Comparison of ENCODE assay signal across 8 mouse cellular contexts in genomic region chr5:115489699-115490637, GRCm38 (mm10). TPM values are rescaled to one million over a fixed set of nuclear protein-coding genes. Genes with fewer than 3 reads are reported as not detected.
DNase-seq lines count a peak whose midpoint lies in the region; ATAC-seq and TF ChIP-seq lines count a peak whose summit lies in the region.

No protein-coding gene starts in this region.

- H3K4me2 ChIP-seq in heart, embryonic 13.5 days, result peak overlapping the region; percentile 75
- peak overlapping the region; percentile 70 for H3K4me2 ChIP-seq in liver, embryonic 12.5 days
- H3K4me2 ChIP-seq in stomach, embryonic 15.5 days, result peak overlapping the region; percentile 71

- no peaks in the 10 kb centered on the region for H3K9me3 ChIP-seq in erythroblast, embryonic 14.5 days (ENCODE audit: control insufficient read depth, low read length)
- no peaks in the 10 kb centered on the region for H3K9me3 ChIP-seq in heart, embryonic 13.5 days
- no peaks in the 10 kb centered on the region for H3K9me3 ChIP-seq in liver, embryonic 12.5 days (replicated peaks)
- H3K9me3 ChIP-seq in stomach, embryonic 15.5 days, result no peaks in the 10 kb centered on the region

- TF ChIP-seq POLR2A in brain, embryonic 14.5 days (IDR thresholded peaks at IDR 0.05; ENCODE audit: borderline replicate concordance, extremely low read depth, insufficient read depth, insufficient read length, poor library complexity, severe bottlenecking), result peak; percentile 79; the same call in 1 of the 2 replicates

- peaks cover 52% of the 10 kb centered on the region for H3K4me1 ChIP-seq in erythroblast, embryonic 14.5 days (ENCODE audit: control insufficient read depth)
- H3K4me1 ChIP-seq in heart, embryonic 13.5 days, result peaks cover 42% of the 10 kb centered on the region
- peaks cover 51% of the 10 kb centered on the region for H3K4me1 ChIP-seq in liver, embryonic 12.5 days
- H3K4me1 ChIP-seq in stomach, embryonic 15.5 days, result peaks cover 26% of the 10 kb centered on the region

- H3K36me3 ChIP-seq in erythroblast, embryonic 14.5 days (ENCODE audit: control insufficient read depth), result no peaks in the 10 kb centered on the region
- H3K36me3 ChIP-seq in heart, embryonic 13.5 days, result no peaks in the 10 kb centered on the region
- H3K36me3 ChIP-seq in liver, embryonic 12.5 days, result no peaks in the 10 kb centered on the region
- no peaks in the 10 kb centered on the region for H3K36me3 ChIP-seq in stomach, embryonic 15.5 days

- H3K27me3 ChIP-seq in erythroblast, embryonic 14.5 days (ENCODE audit: control insufficient read depth), result peaks cover 7% of the 10 kb centered on the region
- H3K27me3 ChIP-seq in heart, embryonic 13.5 days (replicated peaks), result no peaks in the 10 kb centered on the region
- H3K27me3 ChIP-seq in liver, embryonic 12.5 days (replicated peaks), result 0 out of 2 replicates have a peak, but pooled peaks cover 3% of the 10 kb centered on the region
- H3K27me3 ChIP-seq in stomach, embryonic 15.5 days (replicated peaks), result no peaks in the 10 kb centered on the region

- H3K4me3 ChIP-seq in erythroblast, embryonic 14.5 days (replicated peaks), result peak overlapping the region; percentile 55
- H3K4me3 ChIP-seq in heart, embryonic 13.5 days, result peak overlapping the region; percentile 48
- H3K4me3 ChIP-seq in liver, embryonic 12.5 days, result peak overlapping the region; percentile 34
- peak overlapping the region; percentile 40 for H3K4me3 ChIP-seq in stomach, embryonic 15.5 days (replicated peaks)

- WGBS in heart, embryonic 13.5 days, result under 1% methylated on average over 50 of the region's 50 CpGs
- under 1% methylated on average over 50 of the region's 50 CpGs for WGBS in liver, embryonic 12.5 days (ENCODE audit: insufficient replicate concordance)
- WGBS in stomach, embryonic 15.5 days, result under 1% methylated on average over 50 of the region's 50 CpGs

- peak overlapping the region; percentile 95 for H3K9ac ChIP-seq in heart, embryonic 13.5 days
- H3K9ac ChIP-seq in liver, embryonic 12.5 days, result peak overlapping the region; percentile 80
- peak overlapping the region; percentile 85 for H3K9ac ChIP-seq in stomach, embryonic 15.5 days

- ATAC-seq in heart, embryonic 13.5 days (ENCODE audit: extremely low read depth, insufficient number of reproducible peaks, low FRiP score, low TSS enrichment), result peak; percentile 78
- ATAC-seq in liver, embryonic 12.5 days, result peak; percentile 80
- peak; percentile 79 for ATAC-seq in stomach, embryonic 15.5 days (ENCODE audit: insufficient read depth, low FRiP score, low read depth)

- TF ChIP-seq CTCF in brain, embryonic 14.5 days (IDR thresholded peaks at IDR 0.05; ENCODE audit: borderline replicate concordance, extremely low read depth, insufficient read depth, insufficient read length), result no peak

- H3K27ac ChIP-seq in heart, embryonic 13.5 days (replicated peaks), result peak overlapping the region; percentile 100
- peak overlapping the region; percentile 100 for H3K27ac ChIP-seq in liver, embryonic 12.5 days
- H3K27ac ChIP-seq in stomach, embryonic 15.5 days, result peak overlapping the region; percentile 100

- peak; percentile 95 for DNase-seq in CD4-positive helper T cell, adult 2 months (ENCODE audit: low read depth, low spot score)
- DNase-seq in brain, embryonic 14.5 days (ENCODE audit: low read depth), result peak; percentile 96
- peak; percentile 91 for DNase-seq in kidney, postnatal 10 days
- DNase-seq in natural killer cell, adult 2 months (ENCODE audit: low spot score in 2 of 2), result peak; percentile 92 to 94

RNA-seq across cellular contexts. Expression of gene Sirt4, which starts 5.4 kb away (rescaled TPM):
- 57.3 and 89.4 TPM in 2 replicates for polyA plus RNA-seq in brain, embryonic 14.5 days (2012; rRNA removed)
- 0.23 and 0.45 TPM in 2 replicates for polyA plus RNA-seq in erythroblast, embryonic 14.5 days (2012)
- polyA plus RNA-seq in heart, embryonic 13.5 days (2015; fragmentation: Nextera tagmentation; extraction: Ambion mirVana), result 18.9 and 19.8 TPM in 2 replicates
- polyA plus RNA-seq in liver, embryonic 12.5 days (2016; fragmentation: Nextera tagmentation; extraction: Ambion mirVana), result 6.3 and 7.5 TPM in 2 replicates
- 21.7 and 26.6 TPM in 2 replicates for polyA plus RNA-seq in stomach, embryonic 15.5 days (2015; fragmentation: Nextera tagmentation; extraction: Ambion mirVana)

RNA-seq across cellular contexts. Expression of gene Pxn, which starts 16.5 kb away (rescaled TPM):
- 46.9 and 49.7 TPM in 2 replicates for polyA plus RNA-seq in brain, embryonic 14.5 days (2012; rRNA removed)
- 1.6 and 2.0 TPM in 2 replicates for polyA plus RNA-seq in erythroblast, embryonic 14.5 days (2012)
- 29.7 and 31.7 TPM in 2 replicates for polyA plus RNA-seq in heart, embryonic 13.5 days (2015; fragmentation: Nextera tagmentation; extraction: Ambion mirVana)
- polyA plus RNA-seq in liver, embryonic 12.5 days (2016; fragmentation: Nextera tagmentation; extraction: Ambion mirVana), result 17.4 and 20.1 TPM in 2 replicates
- 37.0 and 43.0 TPM in 2 replicates for polyA plus RNA-seq in stomach, embryonic 15.5 days (2015; fragmentation: Nextera tagmentation; extraction: Ambion mirVana)

RNA-seq across cellular contexts. Expression of gene Pla2g1b, which starts 23.9 kb away (rescaled TPM):
- not detected in 2 replicates for polyA plus RNA-seq in brain, embryonic 14.5 days (2012; rRNA removed)
- polyA plus RNA-seq in erythroblast, embryonic 14.5 days (2012), result not detected in 2 replicates
- 0.88 and 1.1 TPM in 2 replicates for polyA plus RNA-seq in heart, embryonic 13.5 days (2015; fragmentation: Nextera tagmentation; extraction: Ambion mirVana)
- 0.42 and 0.69 TPM in 2 replicates for polyA plus RNA-seq in liver, embryonic 12.5 days (2016; fragmentation: Nextera tagmentation; extraction: Ambion mirVana)
- 12.0 and 15.4 TPM in 2 replicates for polyA plus RNA-seq in stomach, embryonic 15.5 days (2015; fragmentation: Nextera tagmentation; extraction: Ambion mirVana)

Comparison
In these comparisons a context has a peak if more than half of its experiments do, and no peak if none do; other contexts are left out.
1. Peak in every context shown above with its lines: DNase-seq, ATAC-seq, H3K4me3 ChIP-seq and H3K27ac ChIP-seq.